Mouse (Mus musculus) limb, embryonic 15.5 days (tissue): Measurements from ENCODE around the gene Ide. TPM values are rescaled to one million over a fixed set of nuclear protein-coding genes. Genes with fewer than 3 reads are reported as not detected.

Experiments used
- ATAC-seq: fragments of 200-750 bp; cut with Nextera tagmentation; 2 replicates; pipeline ENCODE4 v1.8.0; 2017; ENCODE audit warnings: low read depth, moderate TSS enrichment; ENCODE audit not compliant: insufficient number of reproducible peaks, low FRiP score, low TSS enrichment
- H3K27ac ChIP-seq: fragments of 300-500 bp; sonication (generic); 2 replicates; pipeline ENCODE4 v1.5.1; 2015; ENCODE audit warnings: moderate library complexity, mild to moderate bottlenecking, inconsistent platforms
- H3K27me3 ChIP-seq: fragments of 300-500 bp; sonication (generic); 2 replicates; pipeline ENCODE4 v1.6.1; 2015; ENCODE audit warnings: inconsistent platforms
- H3K36me3 ChIP-seq: fragments of 300-500 bp; sonication (generic); 2 replicates; pipeline ENCODE4 v1.6.1; 2015; ENCODE audit warnings: inconsistent platforms
- H3K4me1 ChIP-seq: fragments of 300-500 bp; sonication (generic); 2 replicates; pipeline ENCODE4 v1.6.1; 2015; ENCODE audit warnings: inconsistent platforms
- H3K4me2 ChIP-seq: fragments of 300-500 bp; sonication (generic); 2 replicates; pipeline ENCODE4 v1.6.1; 2015; ENCODE audit warnings: mild to moderate bottlenecking, inconsistent platforms
- H3K4me3 ChIP-seq: fragments of 300-500 bp; sonication (generic); 2 replicates; pipeline ENCODE4 v1.5.1; 2015; ENCODE audit warnings: mild to moderate bottlenecking, inconsistent platforms
- H3K9ac ChIP-seq: fragments of 300-500 bp; sonication (generic); 2 replicates; pipeline ENCODE4 v1.6.1; 2015; ENCODE audit warnings: inconsistent platforms
- H3K9me3 ChIP-seq: fragments of 300-500 bp; sonication (generic); 2 replicates; pipeline ENCODE4 v1.6.1; 2016; ENCODE audit warnings: inconsistent platforms
- WGBS: fragments of 180-500 bp; shearing (Covaris S2); methylation state at CpG from one replicate; pipeline ENCODE4 v1.1.7; 2015; 5-methylcytosine and 5-hydroxymethylcytosine counted together
- polyA plus RNA-seq: library from polyadenylated mRNA; unstranded; fragments of >200 nt; fragmentation: Nextera tagmentation; extraction: Ambion mirVana; gene quantifications from 2 replicates; pipeline ENCODE4 v1.2.1, GENCODE M21; 2015

Gene Ide
- polyA plus RNA-seq, 1 experiment from 2014 or later, result 67.0 TPM

GRCm38 (mm10) chr19:37262389-37262788 is 75.3 kb downstream of the Ide start:
- no peak for ATAC-seq
- no peak overlapping the region for H3K4me3 ChIP-seq
- no peak overlapping the region for H3K27ac ChIP-seq
- H3K9me3 ChIP-seq, result no peaks in the 10 kb centered on the region
- WGBS, result 64% methylated on average over 4 of the region's 4 CpGs
- H3K4me1 ChIP-seq, result no peaks in the 10 kb centered on the region
- H3K36me3 ChIP-seq, result no peaks in the 10 kb centered on the region
- H3K4me2 ChIP-seq, result no peak overlapping the region
- H3K27me3 ChIP-seq, result no peaks in the 10 kb centered on the region
- no peak overlapping the region for H3K9ac ChIP-seq

GRCm38 (mm10) chr19:37255321-37255720 is 82.3 kb downstream of the Ide start:
- Histone ChIP-seq H3K27me3 (no peaks in the 10 kb centered on the region), H3K4me2 (no peak overlapping the region), H3K9ac (no peak overlapping the region), H3K9me3 (no peaks in the 10 kb centered on the region), H3K4me1 (no peaks in the 10 kb centered on the region), H3K27ac (no peak overlapping the region), H3K36me3 (no peaks in the 10 kb centered on the region), H3K4me3 (no peak overlapping the region)
- no peak for ATAC-seq
- WGBS, result 89% methylated on average over 9 of the region's 9 CpGs

DNA sequence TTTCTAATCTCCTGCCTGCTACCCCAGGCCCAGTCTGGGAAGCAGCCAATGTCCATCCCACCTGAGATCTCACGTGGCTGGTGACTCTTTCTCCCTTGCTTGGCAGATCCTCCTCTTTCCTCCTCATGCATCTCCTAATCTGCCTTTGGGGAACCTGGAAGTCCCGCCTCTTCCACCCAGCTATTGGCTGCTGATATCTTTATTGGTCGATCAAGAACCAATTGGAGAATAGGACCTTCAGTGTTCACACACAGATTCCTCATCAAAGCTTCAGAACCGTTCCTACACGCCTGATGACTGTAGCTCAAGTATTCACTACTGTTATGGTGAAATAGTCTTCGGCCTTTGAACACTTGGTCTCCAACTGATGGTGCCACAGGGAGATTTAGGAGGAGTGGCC is 85.5 kb downstream of the Ide start:
- WGBS, result 64% methylated on average over 6 of the region's 6 CpGs
- no peak for ATAC-seq
- no peak overlapping the region for H3K4me3 ChIP-seq
- no peaks in the 10 kb centered on the region for H3K36me3 ChIP-seq
- no peak overlapping the region for H3K4me2 ChIP-seq
- no peak overlapping the region for H3K27ac ChIP-seq
- no peaks in the 10 kb centered on the region for H3K27me3 ChIP-seq
- no peaks in the 10 kb centered on the region for H3K9me3 ChIP-seq
- H3K4me1 ChIP-seq, result no peaks in the 10 kb centered on the region
- no peak overlapping the region for H3K9ac ChIP-seq

DNA sequence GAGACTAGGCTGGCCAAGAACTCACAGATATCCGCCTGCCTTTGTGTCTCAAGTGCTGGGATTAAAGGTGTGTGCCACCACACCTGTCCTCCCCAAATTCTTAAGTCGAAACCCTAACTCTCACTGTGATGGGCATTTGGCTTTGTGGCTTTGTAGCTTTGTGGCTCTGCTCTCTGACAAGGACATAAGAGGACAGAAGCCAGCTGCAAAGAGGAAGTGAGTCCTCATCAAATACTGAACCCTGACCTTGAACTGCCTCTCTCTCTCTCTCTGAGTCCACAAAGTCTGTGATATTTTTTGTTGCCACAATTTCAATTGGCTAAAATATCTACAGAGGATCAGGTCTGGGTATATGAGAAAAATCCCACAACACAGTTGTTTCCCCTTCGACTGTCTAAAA is 89.5 kb downstream of the Ide start:
- Histone ChIP-seq H3K4me3 (no peak overlapping the region), H3K27ac (no peak overlapping the region), H3K4me1 (no peaks in the 10 kb centered on the region), H3K9ac (no peak overlapping the region), H3K36me3 (no peaks in the 10 kb centered on the region), H3K4me2 (no peak overlapping the region), H3K9me3 (no peaks in the 10 kb centered on the region), H3K27me3 (no peaks in the 10 kb centered on the region)
- whole genome bisulfite sequencing, result 71% methylated on average over 3 of the region's 3 CpGs
- no peak for ATAC-seq

- H3K9me3 ChIP-seq, result no peaks in the 10 kb centered on the region
- WGBS, result 28% methylated on average over 3 of the region's 3 CpGs
- H3K27ac ChIP-seq, result no peak overlapping the region
- no peak overlapping the region for H3K9ac ChIP-seq
- H3K4me3 ChIP-seq, result no peak overlapping the region
- no peak for ATAC-seq
- H3K4me1 ChIP-seq, result no peaks in the 10 kb centered on the region
- no peaks in the 10 kb centered on the region for H3K27me3 ChIP-seq
- no peaks in the 10 kb centered on the region for H3K36me3 ChIP-seq
- no peak overlapping the region for H3K4me2 ChIP-seq
Measured at GRCm38 (mm10) chr19:37246859-37247258, 90.8 kb downstream of the Ide start.

- Histone ChIP-seq H3K4me2 (no peak overlapping the region), H3K27me3 (no peaks in the 10 kb centered on the region), H3K36me3 (no peaks in the 10 kb centered on the region), H3K9me3 (no peaks in the 10 kb centered on the region), H3K4me1 (0 out of 2 replicates have a peak, but pooled peaks cover 2% of the 10 kb centered on the region), H3K27ac (no peak overlapping the region), H3K4me3 (no peak overlapping the region), H3K9ac (no peak overlapping the region)
- 19% methylated on average over 2 of the region's 2 CpGs for WGBS
- ATAC-seq, result no peak
Measured at GRCm38 (mm10) chr19:37242707-37243106, 94.9 kb downstream of the Ide start.

GRCm38 (mm10) chr19:37241201-37241600 is 96.5 kb downstream of the Ide start:
- H3K27me3 ChIP-seq, result peaks cover 2% of the 10 kb centered on the region; the same call in 1 of the 2 replicates
- no peak overlapping the region for H3K9ac ChIP-seq
- no peak overlapping the region for H3K4me2 ChIP-seq
- ATAC-seq, result no peak
- no peak overlapping the region for H3K27ac ChIP-seq
- no peak overlapping the region for H3K4me3 ChIP-seq
- H3K4me1 ChIP-seq, result 0 out of 2 replicates have a peak, but pooled peaks cover 2% of the 10 kb centered on the region
- WGBS, result 68% methylated on average over 5 of the region's 5 CpGs
- H3K9me3 ChIP-seq, result no peaks in the 10 kb centered on the region
- H3K36me3 ChIP-seq, result no peaks in the 10 kb centered on the region

GRCm38 (mm10) chr19:37239096-37239495 is 98.6 kb downstream of the Ide start:
- ATAC-seq, result no peak
- no peaks in the 10 kb centered on the region for H3K36me3 ChIP-seq
- H3K9me3 ChIP-seq, result no peaks in the 10 kb centered on the region
- H3K9ac ChIP-seq, result no peak overlapping the region
- H3K27me3 ChIP-seq, result peaks cover 21% of the 10 kb centered on the region
- no peak overlapping the region for H3K4me3 ChIP-seq
- no peak overlapping the region for H3K4me2 ChIP-seq
- peaks cover 4% of the 10 kb centered on the region for H3K4me1 ChIP-seq
- no peak overlapping the region for H3K27ac ChIP-seq
- 16% methylated on average over 4 of the region's 4 CpGs for WGBS

GRCm38 (mm10) chr19:37238651-37239050 is 99.0 kb downstream of the Ide start:
- Histone ChIP-seq H3K4me1 (peaks cover 9% of the 10 kb centered on the region), H3K4me2 (no peak overlapping the region), H3K9me3 (no peaks in the 10 kb centered on the region), H3K27ac (no peak overlapping the region), H3K27me3 (peaks cover 25% of the 10 kb centered on the region), H3K36me3 (no peaks in the 10 kb centered on the region), H3K4me3 (no peak overlapping the region), H3K9ac (no peak overlapping the region)
- 21% methylated on average over 7 of the region's 7 CpGs for WGBS
- ATAC-seq, result no peak

GRCm38 (mm10) chr19:37237712-37238437 is 99.8 kb downstream of the Ide start:
- Histone ChIP-seq H3K9me3 (no peaks in the 10 kb centered on the region), H3K27me3 (peaks cover 27% of the 10 kb centered on the region), H3K36me3 (no peaks in the 10 kb centered on the region), H3K4me3 (no peak overlapping the region), H3K4me2 (no peak overlapping the region), H3K9ac (no peak overlapping the region), H3K4me1 (peaks cover 11% of the 10 kb centered on the region), H3K27ac (no peak overlapping the region)
- 7% methylated on average over 15 of the region's 15 CpGs for WGBS
- ATAC-seq, result no peak

- Histone ChIP-seq H3K4me3 (no peak overlapping the region), H3K4me1 (peaks cover 11% of the 10 kb centered on the region), H3K9me3 (no peaks in the 10 kb centered on the region), H3K9ac (no peak overlapping the region), H3K27ac (no peak overlapping the region), H3K36me3 (no peaks in the 10 kb centered on the region), H3K27me3 (peaks cover 27% of the 10 kb centered on the region), H3K4me2 (no peak overlapping the region)
- WGBS, result 44% methylated on average over 5 of the region's 5 CpGs
- ATAC-seq, result no peak
Measured at GRCm38 (mm10) chr19:37237306-37237705, 100.3 kb downstream of the Ide start.

DNA sequence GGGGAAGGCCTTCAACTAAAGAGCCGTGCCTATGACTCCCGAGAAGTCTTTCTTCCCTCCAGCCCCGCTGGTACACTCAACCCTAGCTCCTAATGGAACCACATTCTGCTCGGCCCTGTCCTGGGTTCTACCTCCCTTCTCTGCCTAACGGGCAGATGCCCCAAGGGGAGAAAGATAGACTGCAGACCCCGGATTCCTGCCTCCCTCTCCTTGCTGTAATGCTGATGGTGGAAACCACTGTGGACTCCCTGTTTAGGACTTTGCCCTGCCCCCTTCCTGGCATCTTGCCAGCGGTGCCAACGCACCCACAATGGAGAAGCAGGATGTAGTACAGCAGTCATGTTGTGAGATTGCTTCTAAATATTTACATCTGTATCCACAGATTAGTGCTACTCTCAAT is 101.8 kb downstream of the Ide start:
- Histone ChIP-seq H3K27me3 (peaks cover 27% of the 10 kb centered on the region), H3K36me3 (no peaks in the 10 kb centered on the region), H3K9me3 (no peaks in the 10 kb centered on the region), H3K4me1 (peaks cover 11% of the 10 kb centered on the region), H3K4me2 (no peak overlapping the region), H3K4me3 (no peak overlapping the region), H3K9ac (no peak overlapping the region), H3K27ac (no peak overlapping the region)
- 38% methylated on average over 8 of the region's 8 CpGs for WGBS
- ATAC-seq, result no peak
